Mouse (Mus musculus): ENCODE measurements around the gene Tenm2. TPM values are rescaled to one million over a fixed set of nuclear protein-coding genes. Genes with fewer than 3 reads are reported as not detected.

Tenm2 gene
- polyA plus RNA-seq, 1 experiment from 2014 or later, result 77.0 TPM

DNA sequence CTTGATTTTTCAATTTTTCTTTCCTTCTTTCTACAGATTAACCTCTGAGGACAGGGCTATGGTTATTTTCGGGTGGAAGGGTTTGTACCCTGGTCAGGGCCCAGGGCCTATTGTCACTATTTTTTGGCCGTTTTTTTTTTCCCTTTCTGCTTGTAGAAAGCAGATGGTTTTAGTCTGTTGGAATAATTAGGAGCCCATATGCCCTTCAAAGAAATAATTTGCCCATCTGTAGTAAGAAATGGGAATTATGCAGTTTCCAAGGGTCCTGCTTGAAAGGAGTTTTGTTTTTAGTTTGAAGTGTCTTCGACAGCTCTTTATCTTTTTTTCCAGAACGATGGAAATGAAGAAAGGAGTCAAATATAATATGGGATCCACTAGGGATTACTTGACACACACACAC lies 1245.8 kb downstream of the Tenm2 start:
- H3K4me3 ChIP-seq (ENCODE audit: low read depth, low read length), result no peak overlapping the region

DNA sequence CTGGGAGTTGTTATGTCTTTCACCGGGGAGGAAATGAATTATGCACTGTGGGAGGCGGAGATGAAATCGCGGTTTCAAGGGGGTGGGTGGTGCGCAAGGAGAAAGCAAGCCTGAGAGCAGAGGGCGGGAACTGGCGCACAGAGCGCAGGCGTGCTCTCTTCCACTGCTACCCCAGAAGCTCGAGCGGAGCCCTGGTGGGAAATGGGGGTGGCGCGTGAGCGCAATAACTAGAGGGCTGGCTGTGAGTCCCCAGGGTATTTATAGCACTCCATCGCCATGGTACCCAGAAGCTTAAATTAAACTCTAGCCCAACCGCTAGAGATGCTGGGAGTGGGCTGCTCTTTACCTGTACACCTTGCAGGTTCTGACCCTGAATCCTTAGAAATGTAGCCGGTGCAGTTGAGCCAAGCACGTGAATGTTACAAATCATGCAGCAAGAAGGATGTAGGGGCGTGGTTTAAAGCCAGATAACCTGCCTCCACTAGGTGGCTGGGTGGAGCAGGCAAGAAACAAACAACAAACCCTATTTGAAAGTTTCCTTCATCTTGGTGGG lies 1249.8 kb downstream of the Tenm2 start:
- H3K27me3 ChIP-seq (ENCODE audit: control insufficient read depth, insufficient read depth, low read depth, low read length), result 0 out of 2 replicates have a peak, but pooled peaks cover 2% of the 10 kb centered on the region
- 0 out of 2 replicates have a peak, but pooled peaks cover 7% of the 10 kb centered on the region for H3K4me1 ChIP-seq (ENCODE audit: control insufficient read depth, insufficient read depth, low read length)
- H3K4me2 ChIP-seq (ENCODE audit: low read length), result peak overlapping the region; percentile 61
- peak overlapping the region; percentile 28 for H3K4me3 ChIP-seq (ENCODE audit: low read depth, low read length)
- no peaks in the 10 kb centered on the region for H3K9me3 ChIP-seq (replicated peaks; ENCODE audit: control insufficient read depth, low read length, poor library complexity, severe bottlenecking)
- peak overlapping the region; percentile 56 for H3K9ac ChIP-seq (ENCODE audit: low read depth, low read length)
- H3K36me3 ChIP-seq (ENCODE audit: control insufficient read depth, insufficient read depth, low read length), result no peaks in the 10 kb centered on the region
- under 1% methylated on average over 19 of the region's 19 CpGs for WGBS
- peak overlapping the region; percentile 63; the same call in 1 of the 2 replicates for H3K27ac ChIP-seq (ENCODE audit: low read length)
- ATAC-seq, result peak; percentile 89

More for the DNA sequence above, 1245.8 kb downstream of the Tenm2 start:
- no peaks in the 10 kb centered on the region for H3K27me3 ChIP-seq (ENCODE audit: control insufficient read depth, insufficient read depth, low read depth, low read length)
- 0 out of 2 replicates have a peak, but pooled peaks cover 7% of the 10 kb centered on the region for H3K4me1 ChIP-seq (ENCODE audit: control insufficient read depth, insufficient read depth, low read length)
- no peaks in the 10 kb centered on the region for H3K36me3 ChIP-seq (ENCODE audit: control insufficient read depth, insufficient read depth, low read length)
- H3K27ac ChIP-seq (ENCODE audit: low read length), result no peak overlapping the region
- no peak overlapping the region for H3K9ac ChIP-seq (ENCODE audit: low read depth, low read length)
- ATAC-seq, result no peak
- H3K4me2 ChIP-seq (ENCODE audit: low read length), result no peak overlapping the region
- H3K9me3 ChIP-seq (replicated peaks; ENCODE audit: control insufficient read depth, low read length, poor library complexity, severe bottlenecking), result no peaks in the 10 kb centered on the region
- WGBS, result 49% methylated on average over 4 of the region's 4 CpGs

DNA sequence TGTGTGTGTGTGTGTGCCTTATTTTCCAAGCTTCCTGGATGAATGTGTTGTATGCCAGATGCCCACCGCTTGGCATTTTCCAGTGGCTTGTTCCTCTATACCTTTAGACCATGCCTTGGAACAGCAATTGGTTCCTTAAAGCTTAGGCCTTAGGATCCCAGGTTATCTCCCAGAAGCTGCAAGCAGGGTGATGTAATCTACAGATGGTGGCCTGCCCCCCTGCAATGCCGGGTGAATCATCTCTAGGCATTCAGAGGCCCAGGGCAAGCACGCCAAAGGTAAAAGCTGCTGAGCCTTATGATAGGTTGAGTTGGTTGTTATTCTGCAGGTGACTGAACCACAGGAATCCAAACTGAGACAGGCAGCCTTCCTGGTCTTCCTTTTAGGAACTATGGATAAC lies 1253.0 kb downstream of the Tenm2 start:
- no peak for ATAC-seq
- Histone ChIP-seq H3K4me3 (ENCODE audit: low read depth, low read length) (no peak overlapping the region), H3K9me3 (replicated peaks; ENCODE audit: control insufficient read depth, low read length, poor library complexity, severe bottlenecking) (no peaks in the 10 kb centered on the region), H3K4me2 (ENCODE audit: low read length) (no peak overlapping the region), H3K27ac (ENCODE audit: low read length) (no peak overlapping the region), H3K36me3 (ENCODE audit: control insufficient read depth, insufficient read depth, low read length) (no peaks in the 10 kb centered on the region), H3K4me1 (ENCODE audit: control insufficient read depth, insufficient read depth, low read length) (peaks cover 14% of the 10 kb centered on the region), H3K27me3 (ENCODE audit: control insufficient read depth, insufficient read depth, low read depth, low read length) (0 out of 2 replicates have a peak, but pooled peaks cover 2% of the 10 kb centered on the region), H3K9ac (ENCODE audit: low read depth, low read length) (no peak overlapping the region)
- 91% methylated on average over 3 of the region's 3 CpGs for WGBS

DNA sequence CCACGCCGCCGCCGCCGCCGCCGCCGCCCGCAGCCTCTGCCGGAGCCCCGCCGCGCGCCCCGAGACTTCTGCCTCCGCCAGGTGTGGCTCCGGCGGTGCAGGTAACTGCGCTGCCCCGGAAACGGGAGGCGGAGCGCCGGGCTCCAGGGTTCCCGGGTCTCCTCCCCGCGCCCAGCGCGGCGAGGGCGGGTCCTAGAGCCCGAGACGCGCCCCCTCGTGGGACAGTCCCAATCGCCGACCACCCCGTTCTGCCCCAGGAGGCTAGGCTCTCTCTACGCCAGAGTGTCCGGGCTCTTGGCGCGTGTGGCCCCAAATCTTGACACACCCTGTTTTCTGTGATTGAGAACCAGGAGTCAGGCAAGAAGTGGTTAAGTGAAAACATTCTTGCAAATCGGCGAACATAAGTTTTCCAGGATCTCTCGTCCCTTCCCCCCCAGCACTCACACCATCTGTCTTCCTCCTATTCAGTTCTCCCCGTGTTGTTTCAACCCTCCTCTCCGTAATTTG lies 1255.3 kb downstream of the Tenm2 start, which contains the start of gene Wwc1:
Gene Wwc1, minus strand, starts transcription at position 117 of the 507 bp plus-strand sequence.
- 0% methylated on average over 22 of the region's 47 CpGs for WGBS
- H3K27ac ChIP-seq (ENCODE audit: low read length), result peak within 1 kb of the TSS; percentile 50

DNA sequence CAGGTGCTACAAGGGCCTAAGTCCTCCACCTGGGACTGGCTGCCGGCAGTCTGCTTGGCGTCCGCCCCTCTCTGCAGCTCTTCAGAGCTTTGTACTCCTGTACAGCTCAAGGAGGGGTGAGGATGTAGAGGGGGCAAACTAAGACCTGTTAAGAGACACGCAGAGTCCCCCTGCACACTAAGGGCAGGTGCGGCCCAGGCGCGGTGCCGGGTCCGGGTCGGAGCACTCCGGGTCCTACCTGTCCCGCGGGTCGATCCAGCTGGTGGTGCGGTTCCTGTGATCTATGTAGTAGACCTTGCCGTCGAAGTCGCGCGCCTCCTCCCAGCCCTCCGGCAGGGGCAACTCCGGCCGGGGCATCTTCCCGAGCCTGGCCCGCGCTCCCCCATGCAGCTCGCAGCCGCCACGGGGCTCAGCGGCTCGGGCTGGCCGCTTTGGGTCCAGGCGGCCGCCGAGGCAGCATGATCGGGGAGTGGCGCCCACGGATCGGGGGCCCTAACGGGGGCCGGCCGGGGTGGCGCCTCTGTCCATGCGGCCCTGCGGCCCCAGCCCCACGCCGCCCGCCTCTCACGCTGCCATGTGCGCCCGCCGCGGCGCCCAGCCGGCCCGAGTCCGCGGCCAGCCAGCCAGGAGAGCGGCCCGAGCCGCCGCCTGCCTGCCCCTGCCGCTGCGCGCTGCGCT lies 1255.9 kb downstream of the Tenm2 start:
- Histone ChIP-seq H3K4me3 (ENCODE audit: low read depth, low read length) (peak overlapping the region; percentile 84), H3K4me1 (ENCODE audit: control insufficient read depth, insufficient read depth, low read length) (peaks cover 9% of the 10 kb centered on the region), H3K9me3 (replicated peaks; ENCODE audit: control insufficient read depth, low read length, poor library complexity, severe bottlenecking) (no peaks in the 10 kb centered on the region), H3K27ac (ENCODE audit: low read length) (peak overlapping the region; percentile 50), H3K4me2 (ENCODE audit: low read length) (peak overlapping the region; percentile 56), H3K36me3 (ENCODE audit: control insufficient read depth, insufficient read depth, low read length) (no peaks in the 10 kb centered on the region), H3K27me3 (ENCODE audit: control insufficient read depth, insufficient read depth, low read depth, low read length) (0 out of 2 replicates have a peak, but pooled peaks cover 2% of the 10 kb centered on the region), H3K9ac (ENCODE audit: low read depth, low read length) (peak overlapping the region; percentile 84)
- peak; percentile 53 for ATAC-seq
- under 1% methylated on average over 36 of the region's 66 CpGs for WGBS

More for the DNA sequence above, 1255.3 kb downstream of the Tenm2 start, which contains the start of gene Wwc1:
- Histone ChIP-seq H3K4me2 (ENCODE audit: low read length) (peak within 1 kb of the TSS; percentile 56), H3K27me3 (ENCODE audit: control insufficient read depth, insufficient read depth, low read depth, low read length) (0 out of 2 replicates have a peak, but pooled peaks cover 2% of the 10 kb centered on the region), H3K4me1 (ENCODE audit: control insufficient read depth, insufficient read depth, low read length) (peaks cover 12% of the 10 kb centered on the region), H3K9me3 (replicated peaks; ENCODE audit: control insufficient read depth, low read length, poor library complexity, severe bottlenecking) (no peaks in the 10 kb centered on the region), H3K9ac (ENCODE audit: low read depth, low read length) (peak within 1 kb of the TSS; percentile 84), H3K36me3 (ENCODE audit: control insufficient read depth, insufficient read depth, low read length) (no peaks in the 10 kb centered on the region), H3K4me3 (ENCODE audit: low read depth, low read length) (peak within 1 kb of the TSS; percentile 84)
- peak; percentile 68 for ATAC-seq

DNA sequence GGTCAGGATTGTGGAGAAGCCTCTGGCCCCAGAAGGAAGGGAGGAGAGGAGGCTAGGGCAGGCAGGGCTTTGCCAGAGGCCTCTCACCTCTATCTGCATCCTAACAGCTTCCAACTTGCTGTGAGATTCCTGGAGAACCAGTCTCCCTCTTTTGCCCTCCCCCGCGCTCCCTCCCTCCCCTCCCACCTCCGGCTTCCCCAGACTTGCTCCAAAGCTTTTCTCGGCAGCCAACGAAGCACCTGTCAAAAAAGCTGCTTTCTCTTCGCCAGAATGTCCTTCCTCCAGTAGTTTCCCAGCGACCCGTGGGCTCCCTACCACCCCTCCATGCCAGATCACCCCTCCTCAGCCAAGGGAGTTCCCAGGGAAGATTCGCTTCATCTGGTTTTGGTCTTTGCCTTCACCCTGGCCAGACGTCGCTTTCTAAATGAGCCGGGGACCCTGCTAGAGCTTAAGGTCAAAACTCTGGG lies 1256.5 kb downstream of the Tenm2 start:
- 1% methylated on average over 11 of the region's 12 CpGs for WGBS
- ATAC-seq, result 0 out of 2 replicates have a peak, but pooled peaks have one; percentile 1
- peak overlapping the region; percentile 84 for H3K9ac ChIP-seq (ENCODE audit: low read depth, low read length)
- H3K9me3 ChIP-seq (replicated peaks; ENCODE audit: control insufficient read depth, low read length, poor library complexity, severe bottlenecking), result no peaks in the 10 kb centered on the region
- H3K27ac ChIP-seq (ENCODE audit: low read length), result no peak overlapping the region
- peak overlapping the region; percentile 84 for H3K4me3 ChIP-seq (ENCODE audit: low read depth, low read length)
- H3K4me2 ChIP-seq (ENCODE audit: low read length), result peak overlapping the region; percentile 56
- H3K27me3 ChIP-seq (ENCODE audit: control insufficient read depth, insufficient read depth, low read depth, low read length), result 0 out of 2 replicates have a peak, but pooled peaks cover 2% of the 10 kb centered on the region
- no peaks in the 10 kb centered on the region for H3K36me3 ChIP-seq (ENCODE audit: control insufficient read depth, insufficient read depth, low read length)
- peaks cover 9% of the 10 kb centered on the region for H3K4me1 ChIP-seq (ENCODE audit: control insufficient read depth, insufficient read depth, low read length)

DNA sequence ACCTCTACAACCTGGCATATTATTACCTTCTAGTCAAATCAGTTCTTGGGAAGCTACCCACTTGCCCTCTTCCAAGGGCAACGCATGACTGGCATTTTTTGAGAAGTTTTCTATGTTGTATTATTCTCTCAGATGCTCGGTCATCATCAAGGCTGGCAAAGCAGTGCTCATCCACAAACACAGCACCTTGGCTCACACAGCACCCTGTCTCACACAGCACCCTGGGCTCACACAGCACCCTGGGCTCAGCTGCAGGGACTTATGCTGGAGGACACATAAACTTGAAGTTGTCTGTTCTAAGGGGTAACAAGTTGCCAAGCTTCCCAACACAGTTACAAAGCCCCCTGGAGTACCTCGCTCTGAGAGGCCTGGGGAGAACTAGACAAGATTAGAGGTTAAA lies 1258.0 kb downstream of the Tenm2 start:
- no peak overlapping the region for H3K27ac ChIP-seq (ENCODE audit: low read length)
- 0 out of 2 replicates have a peak, but pooled peaks cover 2% of the 10 kb centered on the region for H3K27me3 ChIP-seq (ENCODE audit: control insufficient read depth, insufficient read depth, low read depth, low read length)
- 72% methylated on average over 3 of the region's 3 CpGs for WGBS
- H3K4me3 ChIP-seq (ENCODE audit: low read depth, low read length), result no peak overlapping the region
- H3K4me1 ChIP-seq (ENCODE audit: control insufficient read depth, insufficient read depth, low read length), result peaks cover 18% of the 10 kb centered on the region
- ATAC-seq, result no peak
- H3K4me2 ChIP-seq (ENCODE audit: low read length), result peak overlapping the region; percentile 56
- no peak overlapping the region for H3K9ac ChIP-seq (ENCODE audit: low read depth, low read length)
- H3K36me3 ChIP-seq (ENCODE audit: control insufficient read depth, insufficient read depth, low read length), result no peaks in the 10 kb centered on the region
- H3K9me3 ChIP-seq (replicated peaks; ENCODE audit: control insufficient read depth, low read length, poor library complexity, severe bottlenecking), result no peaks in the 10 kb centered on the region

DNA sequence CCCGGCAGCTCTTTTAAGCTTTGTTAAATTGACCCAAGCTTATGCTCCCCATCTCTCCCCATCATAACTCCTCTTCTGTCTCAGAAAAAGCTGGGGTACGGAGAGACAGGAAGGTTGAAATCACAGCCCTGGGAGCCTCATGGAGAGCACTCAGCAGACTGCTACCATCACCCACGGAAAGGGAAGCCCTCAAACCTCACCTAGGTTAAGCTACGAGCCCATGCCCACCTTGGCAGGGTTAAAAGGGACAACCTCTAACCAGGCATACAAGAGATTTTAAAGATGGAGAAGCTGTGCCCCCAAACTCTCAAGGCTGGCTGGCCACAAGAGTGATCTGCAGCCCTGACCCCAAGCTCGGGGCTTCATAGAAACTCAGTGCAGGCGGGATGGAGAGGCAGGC lies 1258.7 kb downstream of the Tenm2 start:
- H3K27me3 ChIP-seq (ENCODE audit: control insufficient read depth, insufficient read depth, low read depth, low read length), result 0 out of 2 replicates have a peak, but pooled peaks cover 2% of the 10 kb centered on the region
- no peak for ATAC-seq
- no peaks in the 10 kb centered on the region for H3K9me3 ChIP-seq (replicated peaks; ENCODE audit: control insufficient read depth, low read length, poor library complexity, severe bottlenecking)
- peaks cover 20% of the 10 kb centered on the region for H3K4me1 ChIP-seq (ENCODE audit: control insufficient read depth, insufficient read depth, low read length)
- H3K36me3 ChIP-seq (ENCODE audit: control insufficient read depth, insufficient read depth, low read length), result no peaks in the 10 kb centered on the region
- peak overlapping the region; percentile 56 for H3K4me2 ChIP-seq (ENCODE audit: low read length)
- H3K9ac ChIP-seq (ENCODE audit: low read depth, low read length), result no peak overlapping the region
- H3K27ac ChIP-seq (ENCODE audit: low read length), result peak overlapping the region; percentile 48
- peak overlapping the region; percentile 16 for H3K4me3 ChIP-seq (ENCODE audit: low read depth, low read length)
- 33% methylated on average over 6 of the region's 6 CpGs for WGBS
